Mouse (Mus musculus) intestine, embryonic 15.5 days (tissue): ENCODE data around the gene Rpl29. TPM values are rescaled to one million over a fixed set of nuclear protein-coding genes. Genes with fewer than 3 reads are reported as not detected.

Experiments used
- ATAC-seq: fragments of 200-750 bp; cut with Nextera tagmentation; 2 replicates; pipeline ENCODE4 v1.8.0; 2017; ENCODE audit warnings: moderate TSS enrichment, moderate library complexity
- H3K27ac ChIP-seq: fragments of 300-500 bp; sonication (generic); 2 replicates; pipeline ENCODE4 v1.5.1; 2015; ENCODE audit warnings: mild to moderate bottlenecking, inconsistent platforms
- H3K27me3 ChIP-seq: fragments of 300-500 bp; sonication (generic); replicated peaks from 2 replicates; pipeline ENCODE4 v1.6.1; 2015; ENCODE audit warnings: inconsistent platforms
- H3K36me3 ChIP-seq: fragments of 300-500 bp; sonication (generic); 2 replicates; pipeline ENCODE4 v1.6.1; 2015; ENCODE audit warnings: inconsistent platforms
- H3K4me1 ChIP-seq: fragments of 300-500 bp; sonication (generic); replicated peaks from 2 replicates; pipeline ENCODE4 v1.6.1; 2015; ENCODE audit warnings: inconsistent platforms
- H3K4me2 ChIP-seq: fragments of 300-500 bp; sonication (generic); replicated peaks from 2 replicates; pipeline ENCODE4 v1.6.1; 2015; ENCODE audit warnings: mild to moderate bottlenecking, inconsistent platforms
- H3K4me3 ChIP-seq: fragments of 300-500 bp; sonication (generic); replicated peaks from 2 replicates; pipeline ENCODE4 v1.5.1; 2015; ENCODE audit warnings: inconsistent platforms
- H3K9ac ChIP-seq: fragments of 300-500 bp; sonication (generic); 2 replicates; pipeline ENCODE4 v1.6.1; 2015; ENCODE audit warnings: inconsistent platforms
- H3K9me3 ChIP-seq: fragments of 300-500 bp; sonication (generic); 2 replicates; pipeline ENCODE4 v1.6.1; 2016; ENCODE audit warnings: inconsistent platforms
- WGBS: fragments of 180-500 bp; shearing (Covaris S2); methylation state at CpG from one replicate; pipeline ENCODE4 v1.1.7; 2015; 5-methylcytosine and 5-hydroxymethylcytosine counted together
- polyA plus RNA-seq: library from polyadenylated mRNA; unstranded; fragments of >200 nt; fragmentation: Nextera tagmentation; extraction: Ambion mirVana; gene quantifications from 2 replicates; pipeline ENCODE4 v1.2.1, GENCODE M21; 2015

The Rpl29 gene
- polyA plus RNA-seq, result 981 and 1,002 TPM in 2 replicates

GRCm38 (mm10) chr9:106429221-106430014 lies at the start of gene Rpl29:
TSS of gene Rpl29 (plus strand) at chr9:106429454.
- under 1% methylated on average over 55 of the region's 55 CpGs for WGBS
- peak; percentile 92 for ATAC-seq
- H3K4me2 ChIP-seq, result peak within 1 kb of the TSS; percentile 79
- H3K4me1 ChIP-seq, result peaks cover 19% of the 10 kb centered on the region
- peak within 1 kb of the TSS; percentile 78 for H3K9ac ChIP-seq
- peaks cover 12% of the 10 kb centered on the region for H3K36me3 ChIP-seq
- no peaks in the 10 kb centered on the region for H3K9me3 ChIP-seq
- H3K27ac ChIP-seq, result peak within 1 kb of the TSS; percentile 93
- H3K27me3 ChIP-seq, result no peaks in the 10 kb centered on the region
- H3K4me3 ChIP-seq, result peak within 1 kb of the TSS; percentile 78

DNA sequence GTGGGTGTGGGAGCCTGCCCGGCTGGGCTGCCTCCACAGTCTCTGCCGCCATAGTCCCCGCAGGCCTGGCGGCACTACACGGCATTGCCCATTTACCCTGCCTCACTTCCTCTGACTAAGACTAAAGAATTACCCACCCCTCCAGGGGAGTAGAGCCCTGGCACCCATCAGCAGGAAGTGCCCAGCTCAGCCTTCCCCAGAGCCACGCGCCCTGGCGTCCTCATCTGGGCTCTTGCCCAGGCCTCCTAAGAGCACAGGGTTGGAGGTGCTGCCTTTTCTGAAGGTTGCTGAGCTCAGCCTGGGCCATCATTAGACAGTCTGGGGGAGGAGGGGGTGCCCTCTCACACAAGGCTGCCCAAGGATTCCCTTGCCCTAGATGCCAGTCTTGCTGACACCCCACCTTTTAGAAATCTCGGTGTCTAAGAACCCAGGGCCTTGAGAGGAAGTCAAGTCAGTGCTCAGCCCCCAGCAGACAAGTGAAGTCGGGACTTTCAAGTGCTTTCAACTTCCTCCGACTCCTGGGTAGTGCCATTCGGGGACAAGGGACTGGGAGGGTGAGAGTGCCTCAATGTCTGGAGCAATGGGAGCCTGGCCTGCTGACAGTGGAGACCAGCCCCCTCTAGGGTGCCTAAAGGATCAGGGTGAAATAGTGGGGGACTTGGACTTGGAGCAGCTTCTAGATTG lies 42.9 kb upstream of the Rpl29 start:
- Histone ChIP-seq H3K4me1 (no peaks in the 10 kb centered on the region), H3K9ac (no peak overlapping the region), H3K27me3 (no peaks in the 10 kb centered on the region), H3K36me3 (no peaks in the 10 kb centered on the region), H3K4me3 (no peak overlapping the region), H3K27ac (no peak overlapping the region), H3K4me2 (no peak overlapping the region), H3K9me3 (no peaks in the 10 kb centered on the region)
- no peak for ATAC-seq
- WGBS, result 84% methylated on average over 12 of the region's 12 CpGs

GRCm38 (mm10) chr9:106392828-106393527 lies 36.3 kb upstream of the Rpl29 start:
- no peak for ATAC-seq

DNA sequence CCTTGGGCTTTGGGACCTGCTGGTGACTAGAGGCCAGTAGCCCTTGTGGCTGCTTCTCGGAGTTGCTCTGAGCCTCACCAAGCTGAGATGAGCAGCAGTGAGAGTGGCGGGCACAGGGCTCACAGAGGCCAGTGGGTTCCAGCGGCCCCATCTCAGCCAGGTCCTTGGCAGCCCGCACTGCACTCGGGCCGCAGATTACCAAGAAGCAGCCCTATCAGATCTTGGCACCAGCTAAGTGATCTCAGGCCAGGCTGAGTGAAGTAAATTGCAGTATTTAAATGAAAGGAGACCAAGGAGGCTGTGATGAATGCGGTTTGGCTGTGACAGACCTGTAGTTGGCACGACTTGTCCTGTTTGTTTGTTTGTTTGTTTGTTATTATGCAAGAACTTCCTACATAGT lies 35.7 kb upstream of the Rpl29 start:
- WGBS, result 89% methylated on average over 8 of the region's 8 CpGs
- no peaks in the 10 kb centered on the region for H3K9me3 ChIP-seq
- H3K27ac ChIP-seq, result no peak overlapping the region
- H3K4me1 ChIP-seq, result peaks cover 11% of the 10 kb centered on the region
- H3K36me3 ChIP-seq, result no peaks in the 10 kb centered on the region
- H3K9ac ChIP-seq, result no peak overlapping the region
- no peaks in the 10 kb centered on the region for H3K27me3 ChIP-seq
- no peak overlapping the region for H3K4me3 ChIP-seq
- no peak overlapping the region for H3K4me2 ChIP-seq
- ATAC-seq, result no peak

More at GRCm38 (mm10) chr9:106392828-106393527, 36.3 kb upstream of the Rpl29 start:
- Histone ChIP-seq H3K36me3 (no peaks in the 10 kb centered on the region), H3K27me3 (no peaks in the 10 kb centered on the region), H3K27ac (no peak overlapping the region), H3K4me1 (peaks cover 11% of the 10 kb centered on the region), H3K9ac (no peak overlapping the region), H3K9me3 (no peaks in the 10 kb centered on the region), H3K4me3 (no peak overlapping the region), H3K4me2 (no peak overlapping the region)
- 60% methylated on average over 11 of the region's 11 CpGs for WGBS

DNA sequence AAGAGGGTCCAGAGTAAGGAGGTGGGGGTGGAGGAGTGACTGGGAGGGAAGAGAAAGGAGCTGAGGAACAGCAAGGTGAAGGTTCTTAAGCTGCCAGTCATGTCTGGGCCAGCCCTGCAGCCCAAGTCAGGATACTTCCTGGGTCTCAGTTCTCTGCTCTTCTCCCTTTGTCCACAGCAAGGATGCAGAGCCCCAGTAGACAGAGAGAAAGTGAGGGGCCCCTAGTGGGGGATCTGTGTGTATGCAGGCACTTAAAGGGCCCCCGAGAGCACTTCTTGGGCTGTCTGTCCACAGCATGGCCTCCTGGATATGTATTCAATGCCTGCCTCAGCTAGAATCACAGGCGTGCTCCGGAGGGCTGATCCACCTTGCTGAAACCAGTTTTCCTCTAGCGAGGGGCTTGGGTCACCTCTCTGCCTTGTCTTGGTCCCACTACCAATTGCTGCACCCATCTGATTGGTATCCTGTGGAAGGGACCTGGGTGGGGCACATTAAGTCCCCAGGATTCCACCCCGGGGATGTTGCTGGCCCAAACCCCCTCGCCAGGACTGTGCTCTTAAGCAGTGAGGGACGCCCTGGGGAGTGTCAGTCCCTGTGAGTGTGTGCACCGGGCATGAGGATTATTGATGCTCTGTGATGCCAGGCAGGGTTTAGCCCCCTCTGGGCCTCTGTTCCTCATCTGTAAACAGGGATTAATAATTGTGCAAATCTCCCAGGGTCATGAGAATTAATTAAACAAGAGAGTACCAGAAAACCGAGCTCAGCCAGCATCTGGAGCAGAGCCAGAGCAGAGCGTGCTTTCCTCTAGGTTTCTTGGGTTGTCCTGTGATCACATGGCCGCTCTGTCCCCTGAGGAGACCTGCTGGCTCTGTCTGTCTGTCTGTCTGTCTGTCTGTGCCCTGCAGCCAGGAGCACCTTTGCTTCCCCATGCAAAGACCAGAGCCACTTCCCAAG lies 34.3 kb upstream of the Rpl29 start:
- H3K4me3 ChIP-seq, result no peak overlapping the region
- 49% methylated on average over 11 of the region's 11 CpGs for WGBS
- no peaks in the 10 kb centered on the region for H3K9me3 ChIP-seq
- H3K36me3 ChIP-seq, result no peaks in the 10 kb centered on the region
- no peak overlapping the region for H3K27ac ChIP-seq
- H3K27me3 ChIP-seq, result no peaks in the 10 kb centered on the region
- H3K9ac ChIP-seq, result no peak overlapping the region
- peak; percentile 48; the same call in 1 of the 2 replicates for ATAC-seq
- H3K4me1 ChIP-seq, result peaks cover 16% of the 10 kb centered on the region
- H3K4me2 ChIP-seq, result no peak overlapping the region

- H3K27me3 ChIP-seq, result no peaks in the 10 kb centered on the region
- no peak overlapping the region for H3K9ac ChIP-seq
- 44% methylated on average over 4 of the region's 4 CpGs for WGBS
- ATAC-seq, result no peak
- no peaks in the 10 kb centered on the region for H3K9me3 ChIP-seq
- H3K27ac ChIP-seq, result no peak overlapping the region
- H3K4me1 ChIP-seq, result peaks cover 16% of the 10 kb centered on the region
- no peak overlapping the region for H3K4me2 ChIP-seq
- no peaks in the 10 kb centered on the region for H3K36me3 ChIP-seq
- no peak overlapping the region for H3K4me3 ChIP-seq
Observed at GRCm38 (mm10) chr9:106397733-106398132, 31.5 kb upstream of the Rpl29 start.

GRCm38 (mm10) chr9:106398667-106399311 lies 30.5 kb upstream of the Rpl29 start:
- ATAC-seq, result peak; percentile 37; the same call in 1 of the 2 replicates
- no peaks in the 10 kb centered on the region for H3K9me3 ChIP-seq
- no peaks in the 10 kb centered on the region for H3K36me3 ChIP-seq
- H3K4me1 ChIP-seq, result peaks cover 14% of the 10 kb centered on the region; the same call in 1 of the 2 replicates
- H3K4me2 ChIP-seq, result no peak overlapping the region
- H3K27ac ChIP-seq, result no peak overlapping the region
- H3K27me3 ChIP-seq, result no peaks in the 10 kb centered on the region
- 62% methylated on average over 9 of the region's 9 CpGs for WGBS
- H3K9ac ChIP-seq, result no peak overlapping the region
- no peak overlapping the region for H3K4me3 ChIP-seq

- no peaks in the 10 kb centered on the region for H3K36me3 ChIP-seq
- no peak overlapping the region for H3K4me2 ChIP-seq
- 80% methylated on average over 3 of the region's 3 CpGs for WGBS
- no peaks in the 10 kb centered on the region for H3K27me3 ChIP-seq
- H3K27ac ChIP-seq, result no peak overlapping the region
- H3K9me3 ChIP-seq, result no peaks in the 10 kb centered on the region
- H3K4me1 ChIP-seq, result peaks cover 10% of the 10 kb centered on the region; the same call in 1 of the 2 replicates
- ATAC-seq, result no peak
- no peak overlapping the region for H3K9ac ChIP-seq
- H3K4me3 ChIP-seq, result no peak overlapping the region
Observed at GRCm38 (mm10) chr9:106399808-106400207, 29.4 kb upstream of the Rpl29 start.

GRCm38 (mm10) chr9:106402149-106402548 lies 27.1 kb upstream of the Rpl29 start:
- no peaks in the 10 kb centered on the region for H3K27me3 ChIP-seq
- 75% methylated on average over 5 of the region's 5 CpGs for WGBS
- no peaks in the 10 kb centered on the region for H3K36me3 ChIP-seq
- H3K4me1 ChIP-seq, result 0 out of 2 replicates have a peak, but pooled peaks cover 12% of the 10 kb centered on the region
- H3K4me2 ChIP-seq, result no peak overlapping the region
- H3K9ac ChIP-seq, result no peak overlapping the region
- H3K9me3 ChIP-seq, result no peaks in the 10 kb centered on the region
- ATAC-seq, result no peak
- no peak overlapping the region for H3K4me3 ChIP-seq
- no peak overlapping the region for H3K27ac ChIP-seq

- no peak overlapping the region for H3K27ac ChIP-seq
- no peaks in the 10 kb centered on the region for H3K36me3 ChIP-seq
- no peak overlapping the region for H3K9ac ChIP-seq
- H3K9me3 ChIP-seq, result no peaks in the 10 kb centered on the region
- H3K4me2 ChIP-seq, result no peak overlapping the region
- 75% methylated on average over 16 of the region's 16 CpGs for WGBS
- H3K4me3 ChIP-seq, result no peak overlapping the region
- 0 out of 2 replicates have a peak, but pooled peaks cover 11% of the 10 kb centered on the region for H3K4me1 ChIP-seq
- no peaks in the 10 kb centered on the region for H3K27me3 ChIP-seq
- ATAC-seq, result no peak
Observed at GRCm38 (mm10) chr9:106402607-106403375, 26.5 kb upstream of the Rpl29 start.
